Mouse (Mus musculus): ENCODE measurements at regions not wholly inside any gene's neighbourhood (a gene's known extent, or its start where the extent isn't known, plus 50 kb on each side); places are given as distances from the start of the nearest gene placed in this dataset.
A peak's percentile ranks its signal among the peaks of the same experiment; 100 is the strongest.

- no peak for DNase-seq (ENCODE audit: extremely low spot score)
Measured at GRCm38 (mm10) chr17:14610791-14611522, 83.1 kb downstream of the Thbs2 start.

- DNase-seq (ENCODE audit: extremely low spot score): no peak
Measured at GRCm38 (mm10) chr17:14608845-14609244, 85.2 kb downstream of the Thbs2 start.

- DNase-seq (ENCODE audit: extremely low spot score): no peak
Measured at GRCm38 (mm10) chr17:14606356-14606989, 87.6 kb downstream of the Thbs2 start.

GRCm38 (mm10) chr17:14599681-14600080, 94.4 kb downstream of the Thbs2 start:
- no peak for DNase-seq (ENCODE audit: extremely low spot score)

GRCm38 (mm10) chr17:14596470-14596869, 97.6 kb downstream of the Thbs2 start:
- DNase-seq (ENCODE audit: extremely low spot score): no peak

- no peak for DNase-seq (ENCODE audit: extremely low spot score)
Measured at GRCm38 (mm10) chr17:14595525-14595924, 98.5 kb downstream of the Thbs2 start.

GRCm38 (mm10) chr17:14588086-14588817, 105.8 kb downstream of the Thbs2 start:
- DNase-seq (ENCODE audit: extremely low spot score): no peak

GRCm38 (mm10) chr17:14579671-14580070, 114.4 kb downstream of the Thbs2 start:
- DNase-seq (ENCODE audit: extremely low spot score): no peak

GRCm38 (mm10) chr17:14578721-14579120, 115.3 kb downstream of the Thbs2 start:
- DNase-seq (ENCODE audit: extremely low spot score): no peak

GRCm38 (mm10) chr17:14578194-14578593, 115.8 kb downstream of the Thbs2 start:
- DNase-seq (ENCODE audit: extremely low spot score): no peak

- DNase-seq (ENCODE audit: extremely low spot score): no peak
Measured at GRCm38 (mm10) chr17:14576159-14576558, 117.9 kb downstream of the Thbs2 start.

GRCm38 (mm10) chr17:14571143-14571542, 122.9 kb downstream of the Thbs2 start:
- no peak for DNase-seq (ENCODE audit: extremely low spot score)

- DNase-seq (ENCODE audit: extremely low spot score): no peak
Measured at GRCm38 (mm10) chr17:14570266-14570775, 123.7 kb downstream of the Thbs2 start.

GRCm38 (mm10) chr17:14562191-14562590, 131.8 kb downstream of the Thbs2 start:
- DNase-seq (ENCODE audit: extremely low spot score): no peak

GRCm38 (mm10) chr17:14557214-14557613, 136.8 kb downstream of the Thbs2 start:
- DNase-seq (ENCODE audit: extremely low spot score): no peak

- no peak for DNase-seq (ENCODE audit: extremely low spot score)
Measured at GRCm38 (mm10) chr17:14553195-14553594, 140.8 kb downstream of the Thbs2 start.

- no peak for DNase-seq (ENCODE audit: extremely low spot score)
Measured at GRCm38 (mm10) chr17:14552081-14552480, 142.0 kb downstream of the Thbs2 start.

GRCm38 (mm10) chr17:14551610-14552009, 142.4 kb downstream of the Thbs2 start:
- no peak for DNase-seq (ENCODE audit: extremely low spot score)

GRCm38 (mm10) chr17:14545822-14546473, 148.1 kb downstream of the Thbs2 start:
- DNase-seq (ENCODE audit: extremely low spot score): peak; percentile 56

- DNase-seq (ENCODE audit: extremely low spot score): no peak
Measured at GRCm38 (mm10) chr17:14544343-14545002, 149.6 kb downstream of the Thbs2 start.

GRCm38 (mm10) chr17:14541035-14541434, 153.0 kb downstream of the Thbs2 start:
- DNase-seq (ENCODE audit: extremely low spot score): no peak

Measured in embryo, embryonic 9.5 days (tissue).